In the genomic region with DNA sequence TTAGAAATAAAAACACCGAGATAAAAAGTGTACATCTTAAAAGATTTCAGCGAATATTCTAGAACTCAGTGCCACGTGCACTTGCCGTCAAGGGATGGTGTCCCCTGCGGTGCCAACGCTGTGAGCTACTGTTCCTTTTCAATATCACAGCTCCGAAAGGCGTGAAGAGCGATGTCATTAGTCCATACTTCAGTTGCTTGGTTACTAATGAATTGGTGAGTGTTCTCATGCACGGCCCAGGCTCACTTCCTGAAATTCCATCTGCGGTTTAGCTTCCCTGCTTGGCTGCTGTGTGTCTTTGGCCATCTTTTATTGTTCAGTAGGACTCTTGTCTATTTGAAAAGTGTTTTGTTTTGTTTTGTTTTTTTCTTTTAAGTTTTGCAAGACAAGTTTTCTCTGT, we compare ENCODE assay signal across 28 mouse cellular contexts.
DNase-seq lines count a peak whose midpoint lies in the region; ATAC-seq and TF ChIP-seq lines count a peak whose summit lies in the region.
"Had no signal": no experiment of that assay in that cellular context is flagged by ENCODE, and none has a peak within 500 bp of the region (broad histone marks: within the 10 kb centered on the region; RNA-seq: fewer than 3 reads in every experiment).

No protein-coding gene starts in this region.

- no peaks in the 10 kb centered on the region for H3K36me3 ChIP-seq in forebrain, embryonic 16.5 days (ENCODE audit: control insufficient read depth, insufficient read depth)
- no peaks in the 10 kb centered on the region for H3K36me3 ChIP-seq in forebrain, embryonic 13.5 days (ENCODE audit: poor library complexity, severe bottlenecking)
- H3K36me3 ChIP-seq in embryonic facial prominence, embryonic 10.5 days (replicated peaks): no peaks in the 10 kb centered on the region
- H3K36me3 ChIP-seq: embryonic facial prominence, embryonic 13.5 days; G1E; heart, embryonic 15.5 days; limb, embryonic 10.5 days; liver, embryonic 15.5 days; lung, embryonic 15.5 days; midbrain, embryonic 15.5 days; neural tube, embryonic 13.5 days had no signal

- H3K9ac ChIP-seq in forebrain, embryonic 16.5 days (replicated peaks; ENCODE audit: low read depth, low read length): no peak overlapping the region
- H3K9ac ChIP-seq in forebrain, embryonic 13.5 days: no peak overlapping the region
- H3K9ac ChIP-seq: embryonic facial prominence, embryonic 13.5 days; heart, embryonic 15.5 days; liver, embryonic 15.5 days; lung, embryonic 15.5 days; midbrain, embryonic 15.5 days; neural tube, embryonic 13.5 days had no signal

- no peak for TF ChIP-seq CTCF in Patski (IDR thresholded peaks at IDR 0.05)
- TF ChIP-seq CTCF in embryonic fibroblast, embryonic 13.5 days (IDR thresholded peaks at IDR 0.05; ENCODE audit: borderline replicate concordance, insufficient read depth, low read length): no peak

- H3K27me3 ChIP-seq in forebrain, embryonic 16.5 days (replicated peaks; ENCODE audit: control insufficient read depth, insufficient read depth, low read length): no peaks in the 10 kb centered on the region
- H3K27me3 ChIP-seq in forebrain, embryonic 13.5 days: no peaks in the 10 kb centered on the region
- no peaks in the 10 kb centered on the region for H3K27me3 ChIP-seq in Patski
- peaks cover 17% of the 10 kb centered on the region for H3K27me3 ChIP-seq in embryonic facial prominence, embryonic 10.5 days (replicated peaks; ENCODE audit: low read depth, poor library complexity, severe bottlenecking)
- H3K27me3 ChIP-seq: embryonic facial prominence, embryonic 13.5 days; lung, embryonic 15.5 days; midbrain, embryonic 15.5 days had no signal

- POLR2A ChIA-PET in Patski (lab: Charles Lee): interaction anchor here (1.2 kb wide), 1 partner anchor 13 kb away, joined by 3 read pairs; no protein-coding TSS in a partner anchor

- H3K9me3 ChIP-seq in forebrain, embryonic 16.5 days (ENCODE audit: control insufficient read depth, low read length): peaks cover 4% of the 10 kb centered on the region; the same call in 1 of the 2 replicates
- H3K9me3 ChIP-seq in forebrain, embryonic 13.5 days (replicated peaks): no peaks in the 10 kb centered on the region
- H3K9me3 ChIP-seq in embryonic facial prominence, embryonic 10.5 days: no peaks in the 10 kb centered on the region
- H3K9me3 ChIP-seq: embryonic facial prominence, embryonic 13.5 days; heart, embryonic 15.5 days; limb, embryonic 10.5 days; liver, embryonic 15.5 days; lung, embryonic 15.5 days; midbrain, embryonic 15.5 days had no signal

- DNase-seq in layer of hippocampus, adult 11-12 months (ENCODE audit: low spot score): peak; percentile 6
- DNase-seq in layer of hippocampus, postnatal 36 days: no peak
- DNase-seq in Patski (ENCODE audit: low read depth, low spot score): no peak
- DNase-seq in embryonic facial prominence, embryonic 10.5 days (ENCODE audit: low spot score): no peak
- DNase-seq: adrenal gland, adult 8-10 months; B cell, adult 2 months; cerebellum, adult 2 months; kidney, adult 8-10 months; kidney, postnatal 14 days; liver; lung, postnatal 36 days; thymus, adult 2 months; thymus, postnatal 4 days had no signal

- no peaks in the 10 kb centered on the region; the same call in 1 of the 2 replicates for H3K4me1 ChIP-seq in forebrain, embryonic 16.5 days (replicated peaks; ENCODE audit: control insufficient read depth, insufficient read depth, low read length)
- H3K4me1 ChIP-seq in forebrain, embryonic 13.5 days: peaks cover 7% of the 10 kb centered on the region; the same call in 1 of the 2 replicates
- H3K4me1 ChIP-seq in embryonic fibroblast, embryonic 13.5 days (ENCODE audit: control insufficient read depth, insufficient read depth, low read length): peaks cover 10% of the 10 kb centered on the region
- peaks cover 22% of the 10 kb centered on the region for H3K4me1 ChIP-seq in embryonic facial prominence, embryonic 10.5 days
- H3K4me1 ChIP-seq: liver, embryonic 15.5 days; megakaryocyte, embryonic 14.5 days; midbrain, embryonic 15.5 days had no signal

- CTCF ChIA-PET in Patski (lab: Charles Lee): no interaction called here

- 31% methylated on average over 11 of the region's 11 CpGs for WGBS in forebrain, embryonic 16.5 days
- 36% methylated on average over 11 of the region's 11 CpGs for WGBS in forebrain, embryonic 13.5 days
- WGBS in embryonic facial prominence, embryonic 10.5 days: 82% methylated on average over 11 of the region's 11 CpGs

- H3K4me3 ChIP-seq in forebrain, embryonic 16.5 days (replicated peaks; ENCODE audit: low read length): no peak overlapping the region
- H3K4me3 ChIP-seq in forebrain, embryonic 13.5 days: no peak overlapping the region
- no peak overlapping the region for H3K4me3 ChIP-seq in embryonic fibroblast, embryonic 13.5 days (ENCODE audit: insufficient read depth, low read length)
- no peak overlapping the region for H3K4me3 ChIP-seq in embryonic facial prominence, embryonic 10.5 days
- H3K4me3 ChIP-seq: embryonic facial prominence, embryonic 13.5 days; heart, embryonic 15.5 days; left cerebral cortex, adult 2 months; limb, embryonic 10.5 days; liver, embryonic 15.5 days; lung, embryonic 15.5 days; midbrain, embryonic 15.5 days; myocyte; neural tube, embryonic 13.5 days had no signal

- in situ Hi-C loops in Patski (cut with MboI; ENCODE audit: low pct_unique_long_range_greater_than_20kb): loop anchor here (10.0 kb wide), 1 partner anchor 268 kb away; a partner anchor contains a TSS

- no peak for TF ChIP-seq POLR2A in embryonic fibroblast, embryonic 13.5 days (IDR thresholded peaks at IDR 0.05; ENCODE audit: low read depth, low read length)

- peak; percentile 59; the same call in 1 of the 2 replicates for ATAC-seq in forebrain, embryonic 16.5 days
- no peak for ATAC-seq in forebrain, embryonic 13.5 days
- ATAC-seq in Patski: peak; percentile 13
- ATAC-seq: activated CD4-positive, CD25-positive, alpha-beta regulatory T cell, adult 4 months; midbrain, embryonic 15.5 days had no signal

- H3K4me2 ChIP-seq in forebrain, embryonic 16.5 days (ENCODE audit: low read length): no peak overlapping the region
- no peak overlapping the region for H3K4me2 ChIP-seq in forebrain, embryonic 13.5 days
- H3K4me2 ChIP-seq: embryonic facial prominence, embryonic 13.5 days; heart, embryonic 15.5 days; liver, embryonic 15.5 days; lung, embryonic 15.5 days; midbrain, embryonic 15.5 days; neural tube, embryonic 13.5 days had no signal

- no peak overlapping the region for H3K27ac ChIP-seq in forebrain, embryonic 16.5 days (ENCODE audit: low read length)
- H3K27ac ChIP-seq in forebrain, embryonic 13.5 days: no peak overlapping the region
- H3K27ac ChIP-seq in embryonic fibroblast, embryonic 13.5 days (ENCODE audit: insufficient read depth, low read length): peak overlapping the region; percentile 82
- H3K27ac ChIP-seq in embryonic facial prominence, embryonic 10.5 days (replicated peaks): no peak overlapping the region
- H3K27ac ChIP-seq: embryonic facial prominence, embryonic 13.5 days; heart, embryonic 15.5 days; left cerebral cortex, adult 2 months; limb, embryonic 10.5 days; liver, embryonic 15.5 days; lung, embryonic 15.5 days; midbrain, embryonic 15.5 days; neural tube, embryonic 13.5 days had no signal
